9 mouse cellular contexts compared by ENCODE assay signal in the genomic region with DNA sequence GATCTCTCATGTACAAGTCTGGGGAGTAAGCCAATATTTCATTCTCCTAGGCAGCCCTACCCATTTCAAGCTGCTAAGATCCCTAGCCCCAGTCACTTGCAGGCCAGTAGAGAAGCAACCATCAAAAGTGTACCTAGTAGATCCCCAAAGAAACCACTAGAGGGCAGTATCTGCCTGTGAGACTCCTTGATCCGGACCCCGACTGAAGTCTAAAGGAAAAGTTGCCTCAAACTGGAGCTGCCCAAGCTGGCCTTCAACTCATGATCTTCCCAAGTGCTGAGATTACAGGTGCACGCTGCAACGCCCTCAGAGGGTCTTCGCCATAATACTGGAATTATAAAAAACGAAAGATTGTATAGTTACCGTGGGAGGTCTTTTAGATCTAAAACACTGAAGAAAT. TPM values are rescaled to one million over a fixed set of nuclear protein-coding genes. Genes with fewer than 3 reads are reported as not detected.
DNase-seq lines count a peak whose midpoint lies in the region; ATAC-seq and TF ChIP-seq lines count a peak whose summit lies in the region.
"Had no signal": no experiment of that assay in that cellular context is flagged by ENCODE, and none has a peak within 500 bp of the region (broad histone marks: within the 10 kb centered on the region; RNA-seq: fewer than 3 reads in every experiment).

No protein-coding gene starts in this region.

- no peak overlapping the region for H3K27ac ChIP-seq in heart, embryonic 10.5 days
- no peak overlapping the region for H3K27ac ChIP-seq in liver, postnatal 0 days (ENCODE audit: low read depth)
- no peak overlapping the region for H3K27ac ChIP-seq in olfactory bulb, adult 2 months (ENCODE audit: insufficient read depth, low read depth, low read length)

- peak; percentile 68 for DNase-seq in CD4-positive, CD25-positive, alpha-beta regulatory T cell, adult 2 months (ENCODE audit: low read depth, low spot score)
- DNase-seq in Muller cell, postnatal 12 days (ENCODE audit: inconsistent ontology term), result peak; percentile 47
- peak; percentile 18 to 46 for DNase-seq in cerebellum, postnatal 25 days
- DNase-seq in heart, embryonic 10.5 days (ENCODE audit: low spot score), result peak; percentile 85
- peak; percentile 84 for DNase-seq in kidney, postnatal 14 days
- DNase-seq in liver, postnatal 0 days, result peak; percentile 37
- no peak for DNase-seq in urinary bladder, adult 2 months (ENCODE audit: low spot score)

- TF ChIP-seq EP300 in liver, postnatal 0 days (IDR thresholded peaks at IDR 0.05; ENCODE audit: low read depth), result no peak

- peak; percentile 56; the same call in 1 of the 2 replicates for ATAC-seq in liver, postnatal 0 days

- H3K36me3 ChIP-seq in heart, embryonic 10.5 days, result no peaks in the 10 kb centered on the region
- no peaks in the 10 kb centered on the region for H3K36me3 ChIP-seq in liver, postnatal 0 days (replicated peaks; ENCODE audit: insufficient read depth, low read length)

- H3K27me3 ChIP-seq in heart, embryonic 10.5 days (ENCODE audit: insufficient read depth, poor library complexity, severe bottlenecking), result 0 out of 2 replicates have a peak, but pooled peaks cover under 1% of the 10 kb centered on the region
- no peaks in the 10 kb centered on the region for H3K27me3 ChIP-seq in liver, postnatal 0 days (ENCODE audit: insufficient read depth, low read length)

- H3K4me2 ChIP-seq in liver, postnatal 0 days (ENCODE audit: low read depth, low read length), result no peak overlapping the region

- TF ChIP-seq CTCF in liver, postnatal 0 days (IDR thresholded peaks at IDR 0.05; ENCODE audit: low read depth), result peak; percentile 89
- peak; percentile 38; the same call in 1 of the 2 replicates for TF ChIP-seq CTCF in olfactory bulb, adult 2 months (IDR thresholded peaks at IDR 0.05; ENCODE audit: insufficient read depth, low read depth, low read length)

- no peaks in the 10 kb centered on the region for H3K9me3 ChIP-seq in heart, embryonic 10.5 days
- H3K9me3 ChIP-seq in liver, postnatal 0 days (ENCODE audit: low read length), result no peaks in the 10 kb centered on the region

- TF ChIP-seq POLR2A in olfactory bulb, adult 2 months (IDR thresholded peaks at IDR 0.05; ENCODE audit: insufficient read depth, low read depth, low read length), result no peak

- H3K4me3 ChIP-seq in heart, embryonic 10.5 days, result no peak overlapping the region
- no peak overlapping the region for H3K4me3 ChIP-seq in liver, postnatal 0 days (ENCODE audit: low read depth, low read length)
- H3K4me3 ChIP-seq in olfactory bulb, adult 2 months (ENCODE audit: insufficient read depth, low read depth, low read length), result no peak overlapping the region

- 8% methylated on average over 7 of the region's 7 CpGs for WGBS in heart, embryonic 10.5 days
- 12% methylated on average over 7 of the region's 7 CpGs for WGBS in liver, postnatal 0 days (ENCODE audit: insufficient replicate concordance)
- 12% methylated on average over 7 of the region's 7 CpGs for WGBS in olfactory bulb, adult 2 months

- H3K4me1 ChIP-seq in heart, embryonic 10.5 days, result peaks cover 7% of the 10 kb centered on the region; the same call in 1 of the 2 replicates
- H3K4me1 ChIP-seq in liver, postnatal 0 days (ENCODE audit: insufficient read depth), result no peaks in the 10 kb centered on the region
- H3K4me1 ChIP-seq in olfactory bulb, adult 2 months (ENCODE audit: control insufficient read depth, insufficient read depth, low read length), result no peaks in the 10 kb centered on the region

- H3K9ac ChIP-seq in liver, postnatal 0 days (replicated peaks), result no peak overlapping the region

RNA-seq across cellular contexts. Expression of gene Defb25, which starts 7.3 kb away (rescaled TPM):
- polyA plus RNA-seq in heart, embryonic 10.5 days (2016; fragmentation: Nextera tagmentation; extraction: Ambion mirVana), result 0.67 TPM in 1 of 2 replicates, not detected in the other
- polyA plus RNA-seq in liver, postnatal 0 days (2015; fragmentation: Nextera tagmentation; extraction: Ambion mirVana), result 0.49 TPM in 1 of 2 replicates, not detected in the other
- not detected in 2 replicates for polyA plus RNA-seq in olfactory bulb, adult 2 months (2012; ENCODE audit: insufficient read depth, insufficient read length, low replicate concordance, missing spikeins)
- 0.78 and 0.95 TPM in 2 replicates for polyA plus RNA-seq in urinary bladder, adult 2 months (2012; rRNA removed)

RNA-seq across cellular contexts. Expression of gene Rem1, which starts 11.2 kb away (rescaled TPM):
- polyA plus RNA-seq in heart, embryonic 10.5 days (2016; fragmentation: Nextera tagmentation; extraction: Ambion mirVana), result 4.9 and 5.1 TPM in 2 replicates
- polyA plus RNA-seq in liver, postnatal 0 days (2015; fragmentation: Nextera tagmentation; extraction: Ambion mirVana), result 0.81 and 1.6 TPM in 2 replicates
- not detected in 2 replicates for polyA plus RNA-seq in olfactory bulb, adult 2 months (2012; ENCODE audit: insufficient read depth, insufficient read length, low replicate concordance, missing spikeins)
- polyA plus RNA-seq in urinary bladder, adult 2 months (2012; rRNA removed), result 9.4 and 11.7 TPM in 2 replicates

RNA-seq across cellular contexts. Expression of gene Defb36, which starts 11.4 kb away (rescaled TPM):
- not detected in 2 replicates for polyA plus RNA-seq in heart, embryonic 10.5 days (2016; fragmentation: Nextera tagmentation; extraction: Ambion mirVana)
- not detected in 2 replicates for polyA plus RNA-seq in liver, postnatal 0 days (2015; fragmentation: Nextera tagmentation; extraction: Ambion mirVana)
- polyA plus RNA-seq in olfactory bulb, adult 2 months (2012; ENCODE audit: insufficient read depth, insufficient read length, low replicate concordance, missing spikeins), result not detected in 2 replicates
- not detected in 2 replicates for polyA plus RNA-seq in urinary bladder, adult 2 months (2012; rRNA removed)
- polyA plus RNA-seq: heart, embryonic 14.5 days had no signal

RNA-seq across cellular contexts. Expression of gene Defb45, which starts 16.4 kb away (rescaled TPM):
- polyA plus RNA-seq in heart, embryonic 10.5 days (2016; fragmentation: Nextera tagmentation; extraction: Ambion mirVana), result not detected in 2 replicates
- polyA plus RNA-seq in liver, postnatal 0 days (2015; fragmentation: Nextera tagmentation; extraction: Ambion mirVana), result not detected in 2 replicates
- not detected in 2 replicates for polyA plus RNA-seq in olfactory bulb, adult 2 months (2012; ENCODE audit: insufficient read depth, insufficient read length, low replicate concordance, missing spikeins)
- polyA plus RNA-seq in urinary bladder, adult 2 months (2012; rRNA removed), result 0.21 TPM in 1 of 2 replicates, not detected in the other
- polyA plus RNA-seq: heart, embryonic 14.5 days had no signal

RNA-seq across cellular contexts. Expression of gene Defb19, which starts 35.5 kb away (rescaled TPM):
- polyA plus RNA-seq in heart, embryonic 10.5 days (2016; fragmentation: Nextera tagmentation; extraction: Ambion mirVana), result 0.40 and 0.58 TPM in 2 replicates
- polyA plus RNA-seq in liver, postnatal 0 days (2015; fragmentation: Nextera tagmentation; extraction: Ambion mirVana), result not detected in 2 replicates
- polyA plus RNA-seq in olfactory bulb, adult 2 months (2012; ENCODE audit: insufficient read depth, insufficient read length, low replicate concordance, missing spikeins), result not detected in 2 replicates
- not detected in 2 replicates for polyA plus RNA-seq in urinary bladder, adult 2 months (2012; rRNA removed)
